Mouse (Mus musculus) heart, adult 2 months (tissue): ENCODE results near the gene Crtac1. TPM values are rescaled to one million over a fixed set of nuclear protein-coding genes. Genes with fewer than 3 reads are reported as not detected.

Experiments
- DNase-seq, 2 experiments: peaks; one replicate each; pipeline ENCODE4 v3.0.0; 2021
- H3K27ac ChIP-seq: fragments of 200-600 bp; 2 replicates; pipeline ENCODE4 v1.8.1; 2022
- H3K27me3 ChIP-seq: fragments of 200-500 bp; 2 replicates; pipeline ENCODE4 v1.6.1; 2012; ENCODE audit warnings: mild to moderate bottlenecking, low read length, inconsistent platforms, mixed read lengths; ENCODE audit not compliant: control insufficient read depth, insufficient read depth
- H3K36me3 ChIP-seq: fragments of 200-500 bp; 2 replicates; pipeline ENCODE4 v1.6.1; 2012; ENCODE audit warnings: low read length, inconsistent platforms; ENCODE audit not compliant: control insufficient read depth, insufficient read depth
- H3K4me1 ChIP-seq: fragments of 200-500 bp; 2 replicates; pipeline ENCODE4 v1.6.1; 2011; ENCODE audit warnings: low read length; ENCODE audit not compliant: control insufficient read depth, insufficient read depth
- H3K4me3 ChIP-seq: fragments of 200-600 bp; 2 replicates; pipeline ENCODE4 v1.8.1; 2022
- H3K79me2 ChIP-seq: fragments of 200-500 bp; replicated peaks from 2 replicates; pipeline ENCODE4 v1.6.1; 2012; ENCODE audit warnings: mild to moderate bottlenecking, inconsistent platforms, low read length, moderate library complexity, mixed read lengths; ENCODE audit not compliant: control insufficient read depth, insufficient read depth
- H3K9ac ChIP-seq: fragments of 200-500 bp; 2 replicates; pipeline ENCODE4 v1.6.1; 2012; ENCODE audit warnings: low read depth, mild to moderate bottlenecking, control low read depth, inconsistent platforms, low read length, mixed read lengths
- CTCF ChIP-seq: fragments of 200-600 bp; IDR thresholded peaks from 2 replicates; pipeline ENCODE4 v1.8.1; 2022; ENCODE audit warnings: antibody characterized with exemption, mild to moderate bottlenecking, moderate library complexity
- EP300 ChIP-seq: fragments of 200-500 bp; IDR thresholded peaks from 2 replicates; pipeline ENCODE4 v1.6.1; 2011; ENCODE audit warnings: low read depth, low read length, control low read depth; ENCODE audit not compliant: insufficient read depth
- POLR2A ChIP-seq: fragments of 200-500 bp; IDR thresholded peaks from 2 replicates; pipeline ENCODE4 v1.6.1; 2011; ENCODE audit warnings: mild to moderate bottlenecking, low read depth, low read length, control low read depth; ENCODE audit not compliant: insufficient read depth
- WGBS: fragments of 180-500 bp; shearing (Covaris S2); methylation state at CpG from one replicate; pipeline ENCODE4 v1.1.7; 2018; 5-methylcytosine and 5-hydroxymethylcytosine counted together
- intact Hi-C: fragments of 180-260 bp; cut with DNase I; formaldehyde crosslinking; loops from one replicate; pipeline ENCODE4 v1.15.1; 2025
- polyA plus RNA-seq: library from polyadenylated mRNA; depleted of rRNA; stranded (reverse); fragments of >200 nt; gene quantifications from 2 replicates; pipeline ENCODE4 v1.2.3, GENCODE M21; 2012
- total RNA-seq, 2 experiments: library from RNA; stranded (reverse); gene quantifications; 2 replicates each; pipeline ENCODE4 v1.2.3; 2021

Crtac1 gene
- total and polyA plus RNA-seq, 3 experiments: not detected

- intact Hi-C loops: no loop called here
- no peaks in the 10 kb centered on the region for H3K36me3 ChIP-seq
- 11% methylated on average over 9 of the region's 9 CpGs for WGBS
- 0 out of 2 replicates have a peak, but pooled peaks cover 2% of the 10 kb centered on the region for H3K4me1 ChIP-seq
- H3K27me3 ChIP-seq: no peaks in the 10 kb centered on the region
- no peaks in the 10 kb centered on the region for H3K79me2 ChIP-seq
- H3K27ac ChIP-seq: no peak overlapping the region
- no peak overlapping the region for H3K4me3 ChIP-seq
- H3K9ac ChIP-seq: no peak overlapping the region
- TF ChIP-seq CTCF (no peak), EP300 (no peak), POLR2A (no peak)
- DNase-seq: no peak
These were observed 29.8 kb upstream of the Crtac1 start for GRCm38 (mm10) chr19:42461353-42461752.

GRCm38 (mm10) chr19:42459512-42459911, 27.9 kb upstream of the Crtac1 start:
- intact Hi-C loops: no loop called here
- H3K9ac ChIP-seq: no peak overlapping the region

GRCm38 (mm10) chr19:42454481-42455236, 23.1 kb upstream of the Crtac1 start:
- TF ChIP-seq POLR2A (no peak), CTCF (no peak), EP300 (no peak)
- intact Hi-C loops: no loop called here
- H3K27me3 ChIP-seq: no peaks in the 10 kb centered on the region; the same call in 1 of the 2 replicates
- H3K27ac ChIP-seq: no peak overlapping the region
- H3K36me3 ChIP-seq: no peaks in the 10 kb centered on the region
- H3K4me3 ChIP-seq: no peak overlapping the region
- H3K79me2 ChIP-seq: no peaks in the 10 kb centered on the region
- H3K9ac ChIP-seq: no peak overlapping the region
- 34% methylated on average over 6 of the region's 6 CpGs for WGBS
- DNase-seq: no peak
- no peaks in the 10 kb centered on the region for H3K4me1 ChIP-seq

More at GRCm38 (mm10) chr19:42459512-42459911, 27.9 kb upstream of the Crtac1 start:
- Histone ChIP-seq H3K27me3 (no peaks in the 10 kb centered on the region), H3K27ac (no peak overlapping the region), H3K79me2 (no peaks in the 10 kb centered on the region), H3K4me3 (no peak overlapping the region), H3K36me3 (no peaks in the 10 kb centered on the region), H3K4me1 (0 out of 2 replicates have a peak, but pooled peaks cover 2% of the 10 kb centered on the region)
- TF ChIP-seq EP300 (no peak), CTCF (no peak), POLR2A (no peak)
- DNase-seq: no peak
- 80% methylated on average over 8 of the region's 8 CpGs for WGBS

- no peak for DNase-seq
These were observed 22.4 kb upstream of the Crtac1 start for GRCm38 (mm10) chr19:42454006-42454405.

GRCm38 (mm10) chr19:42452539-42452938, 21.0 kb upstream of the Crtac1 start:
- no peak for DNase-seq
- Histone ChIP-seq H3K4me3 (no peak overlapping the region), H3K36me3 (no peaks in the 10 kb centered on the region), H3K4me1 (no peaks in the 10 kb centered on the region), H3K27ac (no peak overlapping the region), H3K27me3 (no peaks in the 10 kb centered on the region; the same call in 1 of the 2 replicates), H3K9ac (no peak overlapping the region), H3K79me2 (no peaks in the 10 kb centered on the region)
- TF ChIP-seq POLR2A: no peak
- TF ChIP-seq CTCF: no peak
- no peak for TF ChIP-seq EP300
- WGBS: 82% methylated on average over 7 of the region's 7 CpGs
- intact Hi-C loops: no loop called here

More at GRCm38 (mm10) chr19:42454006-42454405, 22.4 kb upstream of the Crtac1 start:
- intact Hi-C loops: no loop called here
- TF ChIP-seq EP300: no peak
- no peak for TF ChIP-seq POLR2A
- TF ChIP-seq CTCF: no peak
- WGBS: 79% methylated on average over 9 of the region's 9 CpGs
- Histone ChIP-seq H3K36me3 (no peaks in the 10 kb centered on the region), H3K27ac (no peak overlapping the region), H3K9ac (no peak overlapping the region), H3K4me3 (no peak overlapping the region), H3K79me2 (no peaks in the 10 kb centered on the region), H3K27me3 (no peaks in the 10 kb centered on the region; the same call in 1 of the 2 replicates), H3K4me1 (no peaks in the 10 kb centered on the region)

GRCm38 (mm10) chr19:42448539-42448938, 17.0 kb upstream of the Crtac1 start:
- WGBS: 85% methylated on average over 10 of the region's 10 CpGs
- no peak for TF ChIP-seq POLR2A
- no peak for TF ChIP-seq CTCF
- no peak for TF ChIP-seq EP300
- intact Hi-C loops: no loop called here

More at GRCm38 (mm10) chr19:42448539-42448938, 17.0 kb upstream of the Crtac1 start:
- Histone ChIP-seq H3K36me3 (no peaks in the 10 kb centered on the region), H3K27me3 (no peaks in the 10 kb centered on the region; the same call in 1 of the 2 replicates), H3K9ac (no peak overlapping the region), H3K4me3 (no peak overlapping the region), H3K27ac (no peak overlapping the region), H3K79me2 (no peaks in the 10 kb centered on the region), H3K4me1 (no peaks in the 10 kb centered on the region)
- DNase-seq: no peak
